Mouse (Mus musculus): ENCODE measurements around the gene Fbxo11. TPM values are rescaled to one million over a fixed set of nuclear protein-coding genes. Genes with fewer than 3 reads are reported as not detected.

Gene Fbxo11
- polyA plus RNA-seq, 1 experiment = 39.6 TPM

- Histone ChIP-seq H3K4me1 (replicated peaks; ENCODE audit: control insufficient read depth, insufficient read depth, low read length) (no peaks in the 10 kb centered on the region), H3K36me3 (ENCODE audit: control insufficient read depth, insufficient read depth, low read length) (no peaks in the 10 kb centered on the region), H3K4me3 (ENCODE audit: control insufficient read depth, insufficient read depth, low read length) (no peak overlapping the region), H3K27me3 (ENCODE audit: control insufficient read depth, insufficient read depth, low read length) (no peaks in the 10 kb centered on the region), H3K27ac (ENCODE audit: control insufficient read depth, insufficient read depth, low read length) (no peak overlapping the region)
- WGBS = 96% methylated on average over 10 of the region's 10 CpGs
- DNase-seq = no peak
- no peak for TF ChIP-seq POLR2A (IDR thresholded peaks at IDR 0.05; ENCODE audit: control insufficient read depth, extremely low read depth, insufficient read depth, low read length, poor library complexity)
These were observed 30.6 kb upstream of the Fbxo11 start for GRCm38 (mm10) chr17:88095517-88096198.

DNA sequence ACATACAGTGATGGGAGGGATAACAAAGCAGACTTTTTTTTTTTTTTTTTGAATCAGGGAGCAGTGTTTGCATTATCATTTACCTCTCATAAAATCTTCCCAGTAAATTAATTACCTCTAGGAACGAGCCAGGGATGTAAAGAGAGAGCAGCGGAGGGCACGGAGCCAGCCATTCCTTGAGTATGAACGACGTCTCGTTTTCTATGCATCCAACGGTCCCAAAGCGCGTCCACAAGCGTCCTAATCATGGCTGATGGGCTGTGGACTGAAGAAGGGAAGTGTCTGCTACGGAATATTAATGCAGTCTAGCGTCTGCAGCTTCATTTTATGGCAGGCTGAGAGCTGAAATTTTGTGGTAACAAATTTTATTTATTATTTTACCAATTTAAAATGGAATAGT lies 29.2 kb upstream of the Fbxo11 start:
- H3K4me3 ChIP-seq (ENCODE audit: control insufficient read depth, insufficient read depth, low read length) = no peak overlapping the region
- no peak for DNase-seq
- H3K27ac ChIP-seq (ENCODE audit: control insufficient read depth, insufficient read depth, low read length) = no peak overlapping the region
- H3K36me3 ChIP-seq (ENCODE audit: control insufficient read depth, insufficient read depth, low read length) = no peaks in the 10 kb centered on the region
- TF ChIP-seq CTCF (IDR thresholded peaks at IDR 0.05; ENCODE audit: borderline replicate concordance, control insufficient read depth, extremely low read depth, insufficient read depth, low read length, poor library complexity) = no peak
- no peak for TF ChIP-seq POLR2A (IDR thresholded peaks at IDR 0.05; ENCODE audit: control insufficient read depth, extremely low read depth, insufficient read depth, low read length, poor library complexity)
- H3K27me3 ChIP-seq (ENCODE audit: control insufficient read depth, insufficient read depth, low read length) = no peaks in the 10 kb centered on the region
- no peaks in the 10 kb centered on the region for H3K4me1 ChIP-seq (replicated peaks; ENCODE audit: control insufficient read depth, insufficient read depth, low read length)
- 95% methylated on average over 12 of the region's 12 CpGs for WGBS

- H3K36me3 ChIP-seq (ENCODE audit: control insufficient read depth, insufficient read depth, low read length) = no peaks in the 10 kb centered on the region
- WGBS = 95% methylated on average over 10 of the region's 10 CpGs
- H3K27me3 ChIP-seq (ENCODE audit: control insufficient read depth, insufficient read depth, low read length) = no peaks in the 10 kb centered on the region
- no peak overlapping the region for H3K27ac ChIP-seq (ENCODE audit: control insufficient read depth, insufficient read depth, low read length)
- no peak for DNase-seq
- no peak for TF ChIP-seq POLR2A (IDR thresholded peaks at IDR 0.05; ENCODE audit: control insufficient read depth, extremely low read depth, insufficient read depth, low read length, poor library complexity)
- no peak for TF ChIP-seq CTCF (IDR thresholded peaks at IDR 0.05; ENCODE audit: borderline replicate concordance, control insufficient read depth, extremely low read depth, insufficient read depth, low read length, poor library complexity)
- H3K4me3 ChIP-seq (ENCODE audit: control insufficient read depth, insufficient read depth, low read length) = no peak overlapping the region
- no peaks in the 10 kb centered on the region for H3K4me1 ChIP-seq (replicated peaks; ENCODE audit: control insufficient read depth, insufficient read depth, low read length)
These were observed 28.7 kb upstream of the Fbxo11 start for GRCm38 (mm10) chr17:88093798-88094197.

DNA sequence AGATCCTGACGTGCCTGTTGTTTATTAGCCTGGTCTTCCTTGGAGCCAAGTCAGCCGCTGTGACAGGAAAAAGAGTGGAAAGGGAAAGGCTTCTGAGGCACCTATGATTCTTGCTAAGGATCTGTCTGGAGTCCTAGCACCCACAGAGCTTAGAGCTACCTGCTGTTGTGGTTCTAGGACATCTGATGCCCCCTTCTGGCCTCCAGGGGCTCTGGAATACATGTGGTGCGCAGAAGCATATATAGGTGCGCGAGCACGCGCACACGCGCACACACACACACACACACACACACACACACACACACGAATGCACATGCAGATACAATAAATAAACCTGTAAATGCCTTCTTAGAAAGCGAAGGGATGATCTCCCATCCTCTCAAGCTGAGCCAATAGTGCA lies 20.9 kb upstream of the Fbxo11 start:
- no peak for DNase-seq
- TF ChIP-seq POLR2A (IDR thresholded peaks at IDR 0.05; ENCODE audit: control insufficient read depth, extremely low read depth, insufficient read depth, low read length, poor library complexity) (no peak), CTCF (IDR thresholded peaks at IDR 0.05; ENCODE audit: borderline replicate concordance, control insufficient read depth, extremely low read depth, insufficient read depth, low read length, poor library complexity) (no peak)
- Histone ChIP-seq H3K36me3 (ENCODE audit: control insufficient read depth, insufficient read depth, low read length) (no peaks in the 10 kb centered on the region), H3K27me3 (ENCODE audit: control insufficient read depth, insufficient read depth, low read length) (no peaks in the 10 kb centered on the region), H3K27ac (ENCODE audit: control insufficient read depth, insufficient read depth, low read length) (no peak overlapping the region), H3K4me3 (ENCODE audit: control insufficient read depth, insufficient read depth, low read length) (no peak overlapping the region), H3K4me1 (replicated peaks; ENCODE audit: control insufficient read depth, insufficient read depth, low read length) (no peaks in the 10 kb centered on the region)
- 98% methylated on average over 11 of the region's 11 CpGs for WGBS

- no peak overlapping the region for H3K27ac ChIP-seq (ENCODE audit: control insufficient read depth, insufficient read depth, low read length)
- no peak overlapping the region for H3K4me3 ChIP-seq (ENCODE audit: control insufficient read depth, insufficient read depth, low read length)
- DNase-seq = no peak
- no peaks in the 10 kb centered on the region for H3K4me1 ChIP-seq (replicated peaks; ENCODE audit: control insufficient read depth, insufficient read depth, low read length)
- TF ChIP-seq CTCF (IDR thresholded peaks at IDR 0.05; ENCODE audit: borderline replicate concordance, control insufficient read depth, extremely low read depth, insufficient read depth, low read length, poor library complexity) (no peak), POLR2A (IDR thresholded peaks at IDR 0.05; ENCODE audit: control insufficient read depth, extremely low read depth, insufficient read depth, low read length, poor library complexity) (no peak)
- H3K36me3 ChIP-seq (ENCODE audit: control insufficient read depth, insufficient read depth, low read length) = no peaks in the 10 kb centered on the region
- no peaks in the 10 kb centered on the region for H3K27me3 ChIP-seq (ENCODE audit: control insufficient read depth, insufficient read depth, low read length)
- 97% methylated on average over 6 of the region's 6 CpGs for WGBS
These were observed 16.4 kb upstream of the Fbxo11 start for GRCm38 (mm10) chr17:88081446-88081845.

DNA sequence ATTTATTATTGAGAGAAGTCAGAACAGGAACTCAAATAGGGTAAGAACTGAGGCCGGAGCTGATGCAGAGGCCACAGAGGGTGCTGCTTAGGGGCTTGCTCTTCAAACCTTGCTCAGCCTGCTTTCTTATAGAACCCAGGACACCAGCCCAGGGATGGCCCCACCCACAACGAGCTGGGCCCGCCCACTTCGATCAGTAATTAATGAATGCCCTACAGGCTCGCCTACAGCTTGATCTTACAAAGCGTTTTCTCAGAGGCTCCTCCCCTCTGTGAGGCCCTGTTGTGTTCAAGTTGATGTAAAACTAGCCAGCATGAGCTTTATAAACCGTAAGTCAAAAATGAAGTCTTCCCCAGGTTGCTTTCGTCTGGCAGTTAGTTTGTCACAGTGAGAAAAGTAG lies 14.7 kb upstream of the Fbxo11 start:
- Histone ChIP-seq H3K4me3 (ENCODE audit: control insufficient read depth, insufficient read depth, low read length) (no peak overlapping the region), H3K27me3 (ENCODE audit: control insufficient read depth, insufficient read depth, low read length) (no peaks in the 10 kb centered on the region), H3K36me3 (ENCODE audit: control insufficient read depth, insufficient read depth, low read length) (no peaks in the 10 kb centered on the region), H3K4me1 (replicated peaks; ENCODE audit: control insufficient read depth, insufficient read depth, low read length) (no peaks in the 10 kb centered on the region), H3K27ac (ENCODE audit: control insufficient read depth, insufficient read depth, low read length) (no peak overlapping the region)
- TF ChIP-seq CTCF (IDR thresholded peaks at IDR 0.05; ENCODE audit: borderline replicate concordance, control insufficient read depth, extremely low read depth, insufficient read depth, low read length, poor library complexity) (no peak), POLR2A (IDR thresholded peaks at IDR 0.05; ENCODE audit: control insufficient read depth, extremely low read depth, insufficient read depth, low read length, poor library complexity) (no peak)
- no peak for DNase-seq
- 90% methylated on average over 8 of the region's 8 CpGs for WGBS

DNA sequence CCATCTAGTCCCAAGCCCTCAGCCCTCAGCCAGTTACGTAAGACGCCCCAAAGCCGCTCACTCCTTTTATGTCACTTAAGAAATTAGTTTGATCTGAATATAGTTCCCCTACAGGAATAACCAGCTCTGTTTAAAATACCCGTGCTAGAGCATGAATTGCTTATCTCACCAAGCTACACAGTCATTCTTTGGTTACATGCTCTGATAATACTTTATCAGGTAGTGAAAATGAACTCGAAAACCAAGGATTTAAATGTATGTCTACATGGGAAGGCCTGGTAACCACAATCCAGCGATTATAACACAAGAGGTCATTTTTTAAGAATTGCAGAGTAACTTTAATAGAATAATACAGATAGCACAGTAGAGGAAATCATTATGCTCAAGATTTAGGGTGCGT lies 7.0 kb upstream of the Fbxo11 start:
- H3K36me3 ChIP-seq (ENCODE audit: control insufficient read depth, insufficient read depth, low read length) = no peaks in the 10 kb centered on the region
- H3K4me1 ChIP-seq (replicated peaks; ENCODE audit: control insufficient read depth, insufficient read depth, low read length) = peaks cover 2% of the 10 kb centered on the region; the same call in 1 of the 2 replicates
- no peak for TF ChIP-seq POLR2A (IDR thresholded peaks at IDR 0.05; ENCODE audit: control insufficient read depth, extremely low read depth, insufficient read depth, low read length, poor library complexity)
- no peak for TF ChIP-seq CTCF (IDR thresholded peaks at IDR 0.05; ENCODE audit: borderline replicate concordance, control insufficient read depth, extremely low read depth, insufficient read depth, low read length, poor library complexity)
- WGBS = 91% methylated on average over 7 of the region's 7 CpGs
- DNase-seq = no peak
- no peak overlapping the region for H3K4me3 ChIP-seq (ENCODE audit: control insufficient read depth, insufficient read depth, low read length)
- no peaks in the 10 kb centered on the region for H3K27me3 ChIP-seq (ENCODE audit: control insufficient read depth, insufficient read depth, low read length)
- no peak overlapping the region for H3K27ac ChIP-seq (ENCODE audit: control insufficient read depth, insufficient read depth, low read length)
